In genomic region chr12:91849045-91849467, GRCm38 (mm10) we compare ENCODE assay signal across 8 mouse cellular contexts. TPM values are rescaled to one million over a fixed set of nuclear protein-coding genes. Genes with fewer than 3 reads are reported as not detected.
A peak's percentile ranks its signal among the peaks of the same experiment; 100 is the strongest.
DNase-seq lines count a peak whose midpoint lies in the region; ATAC-seq lines count a peak whose summit lies in the region.

TSS of gene Sel1l (minus strand) at chr12:91849157.

- peaks cover 1% of the 10 kb centered on the region for H3K36me3 ChIP-seq in heart, embryonic 10.5 days
- 0 out of 2 replicates have a peak, but pooled peaks cover 4% of the 10 kb centered on the region for H3K36me3 ChIP-seq in kidney, embryonic 15.5 days

- peak; percentile 99 for ATAC-seq in erythroblast, adult 5-6 weeks (replicated peaks; ENCODE audit: low FRiP score, poor library complexity, severe bottlenecking)
- ATAC-seq in kidney, embryonic 15.5 days (replicated peaks; ENCODE audit: low FRiP score), result peak; percentile 100
- ATAC-seq in monocyte, adult 5-6 weeks (replicated peaks; ENCODE audit: insufficient number of reproducible peaks, low FRiP score, low TSS enrichment, poor library complexity, severe bottlenecking), result peak; percentile 98

- H3K4me1 ChIP-seq in heart, embryonic 10.5 days, result 0 out of 2 replicates have a peak, but pooled peaks cover 7% of the 10 kb centered on the region
- peaks cover 13% of the 10 kb centered on the region for H3K4me1 ChIP-seq in kidney, embryonic 15.5 days

- H3K9ac ChIP-seq in kidney, embryonic 15.5 days, result peak within 1 kb of the TSS; percentile 90

- no peaks in the 10 kb centered on the region for H3K9me3 ChIP-seq in heart, embryonic 10.5 days
- no peaks in the 10 kb centered on the region for H3K9me3 ChIP-seq in kidney, embryonic 15.5 days (replicated peaks)

- H3K4me2 ChIP-seq in kidney, embryonic 15.5 days, result peak within 1 kb of the TSS; percentile 85

- peak; percentile 96 to 98 for DNase-seq in B cell, adult 2 months
- peak; percentile 100 for DNase-seq in brain, adult 2 months (ENCODE audit: low read depth, low spot score)
- peak; percentile 99 for DNase-seq in heart, embryonic 10.5 days (ENCODE audit: low spot score)
- peak; percentile 98 for DNase-seq in liver
- DNase-seq in spleen, postnatal 4 days (ENCODE audit: low spot score in 2 of 2), result peak; percentile 97

- H3K27me3 ChIP-seq in heart, embryonic 10.5 days (ENCODE audit: insufficient read depth, poor library complexity, severe bottlenecking), result no peaks in the 10 kb centered on the region
- no peaks in the 10 kb centered on the region for H3K27me3 ChIP-seq in kidney, embryonic 15.5 days

- peak within 1 kb of the TSS; percentile 83 for H3K4me3 ChIP-seq in heart, embryonic 10.5 days
- peak within 1 kb of the TSS; percentile 94 for H3K4me3 ChIP-seq in kidney, embryonic 15.5 days (replicated peaks)

- H3K27ac ChIP-seq in heart, embryonic 10.5 days, result peak within 1 kb of the TSS; percentile 90
- H3K27ac ChIP-seq in kidney, embryonic 15.5 days, result peak within 1 kb of the TSS; percentile 79

- WGBS in heart, embryonic 10.5 days, result under 1% methylated on average over 35 of the region's 35 CpGs
- WGBS in kidney, embryonic 15.5 days, result under 1% methylated on average over 34 of the region's 35 CpGs

RNA-seq across cellular contexts. Expression of gene Sel1l, which starts in this region (rescaled TPM):
- total RNA-seq in erythroblast, adult 5-6 weeks (2015; ENCODE audit: low replicate concordance), result 19.0 and 27.4 TPM in 2 replicates
- 13.6 and 29.1 TPM in 2 replicates for total RNA-seq in erythroblast, adult 5-6 weeks (2017; ENCODE audit: low replicate concordance)
- polyA plus RNA-seq in heart, embryonic 10.5 days (2016; fragmentation: Nextera tagmentation; extraction: Ambion mirVana), result 65.4 and 68.7 TPM in 2 replicates
- 86.7 and 92.9 TPM in 2 replicates for polyA plus RNA-seq in kidney, embryonic 15.5 days (2015; fragmentation: Nextera tagmentation; extraction: Ambion mirVana)
- total RNA-seq in monocyte, adult 5-6 weeks (2017), result 76.7 to 111 TPM (median 97.7 TPM) in 3 replicates

Comparison
In these comparisons a context has a peak if more than half of its experiments do, and no peak if none do; other contexts are left out.
1. Peak in every context shown above with its lines: DNase-seq, ATAC-seq, H3K4me3 ChIP-seq and H3K27ac ChIP-seq.